Mouse (Mus musculus) CH12.LX (cell line): ENCODE measurements around the gene Hdac4.

Experiments used
- CHD1 ChIP-seq: IDR thresholded peaks from 2 replicates; pipeline ENCODE4 v1.6.1; 2012; ENCODE audit warnings: low read depth, low read length, improper control_type of control experiment, inconsistent platforms
- CTCF ChIP-seq, 2 experiments: IDR thresholded peaks in 1 of 2; conservative IDR thresholded peaks in 1 of 2; 2 replicates each; pipeline ENCODE4 v1.5.1; 2011 to 2012; ENCODE audit warnings: low read depth in 2 of 2, low read length in 2 of 2, improper control_type of control experiment in 1 of 2, inconsistent platforms in 1 of 2, mild to moderate bottlenecking in 1 of 2, moderate library complexity in 1 of 2
- E2F4 ChIP-seq: IDR thresholded peaks from 2 replicates; pipeline ENCODE4 v1.6.1; 2011; ENCODE audit warnings: low read depth, low read length, improper control_type of control experiment; ENCODE audit not compliant: insufficient replicate concordance
- EP300 ChIP-seq: IDR thresholded peaks from 2 replicates; pipeline ENCODE4 v1.6.1; 2011; ENCODE audit warnings: low read length, improper control_type of control experiment
- HCFC1 ChIP-seq: IDR thresholded peaks from 2 replicates; pipeline ENCODE4 v1.6.1; 2012; ENCODE audit warnings: low read depth, mild to moderate bottlenecking, inconsistent platforms, low read length, improper control_type of control experiment
- JUND ChIP-seq: conservative IDR thresholded peaks from 2 replicates; pipeline ENCODE4 v1.6.1; 2011; ENCODE audit warnings: low read depth, low read length, improper control_type of control experiment
- MAX ChIP-seq: IDR thresholded peaks from 2 replicates; pipeline ENCODE4 v1.6.1; 2011; ENCODE audit warnings: low read length, improper control_type of control experiment
- MAZ ChIP-seq: IDR thresholded peaks from 2 replicates; pipeline ENCODE4 v1.6.1; 2012; ENCODE audit warnings: low read depth, mild to moderate bottlenecking, inconsistent platforms, low read length, improper control_type of control experiment, moderate library complexity
- MEF2A ChIP-seq: IDR thresholded peaks from 2 replicates; pipeline ENCODE4 v1.6.1; 2014; ENCODE audit warnings: low read depth, mild to moderate bottlenecking, inconsistent platforms, low read length, improper control_type of control experiment, borderline replicate concordance
- MYC ChIP-seq: IDR thresholded peaks from 2 replicates; pipeline ENCODE4 v1.6.1; 2011; ENCODE audit warnings: low read depth, mild to moderate bottlenecking, improper control_type of control experiment, low read length
- POLR2A ChIP-seq: IDR thresholded peaks from 2 replicates; pipeline ENCODE4 v1.6.1; 2011; ENCODE audit warnings: low read depth, mild to moderate bottlenecking, improper control_type of control experiment, low read length
- RAD21 ChIP-seq: IDR thresholded peaks from 2 replicates; pipeline ENCODE4 v1.6.1; 2011; ENCODE audit warnings: low read depth, mild to moderate bottlenecking, low read length, improper control_type of control experiment, moderate library complexity
- RCOR1 ChIP-seq: conservative IDR thresholded peaks from 2 replicates; pipeline ENCODE4 v1.6.1; 2012; ENCODE audit warnings: low read depth, mild to moderate bottlenecking, inconsistent platforms, low read length, improper control_type of control experiment
- UBTF ChIP-seq: IDR thresholded peaks from 2 replicates; pipeline ENCODE4 v1.6.1; 2012; ENCODE audit warnings: low read depth, mild to moderate bottlenecking, inconsistent platforms, low read length, improper control_type of control experiment, moderate library complexity

- TF ChIP-seq HCFC1: no peak
- no peak for TF ChIP-seq POLR2A
- TF ChIP-seq EP300: no peak
- TF ChIP-seq CTCF (conservative IDR thresholded peaks at IDR 0.05 in 1 of 2, IDR thresholded peaks at IDR 0.05 in 1 of 2; ENCODE audit: low read depth in 2 of 2, low read length in 2 of 2): no peak
- TF ChIP-seq E2F4: no peak
- TF ChIP-seq MYC: no peak
- TF ChIP-seq RAD21: no peak
- no peak for TF ChIP-seq CHD1
- TF ChIP-seq MEF2A: no peak
- TF ChIP-seq JUND: no peak
- no peak for TF ChIP-seq UBTF
- no peak for TF ChIP-seq MAZ
- no peak for TF ChIP-seq RCOR1
- no peak for TF ChIP-seq MAX
These were observed 95.5 kb downstream of the Hdac4 start for GRCm38 (mm10) chr1:92099964-92100363.
